Mouse (Mus musculus): ENCODE data around the gene Sp9. TPM values are rescaled to one million over a fixed set of nuclear protein-coding genes. Genes with fewer than 3 reads are reported as not detected.

The Sp9 gene
- not detected for polyA plus RNA-seq (2014; fragmentation: Illumina TruSeq; extraction: RNeasy Lipid Tissue Mini Kit (QIAGEN cat#74804); ENCODE audit: low read depth, low replicate concordance)

GRCm38 (mm10) chr2:73271459-73272161 lies at the start of gene Sp9:
Gene Sp9, plus strand, starts transcription at chr2:73271925.

GRCm38 (mm10) chr2:73312152-73313116 lies 40.7 kb downstream of the Sp9 start, which contains the start of the genes Scrn3 and Cir1:
Gene Scrn3, plus strand, starts transcription at chr2:73312601.
Gene Cir1, minus strand, starts transcription at chr2:73312701.

Other genes with a start within 250 kb of the Sp9 start
- 207 TPM for gene Ola1, start 53.0 kb upstream of the Sp9 start, polyA plus RNA-seq (2014; fragmentation: Illumina TruSeq; extraction: RNeasy Lipid Tissue Mini Kit (QIAGEN cat#74804); ENCODE audit: low read depth, low replicate concordance)
- 67.2 TPM for gene Scrn3, start 40.7 kb downstream of the Sp9 start, polyA plus RNA-seq (2014; fragmentation: Illumina TruSeq; extraction: RNeasy Lipid Tissue Mini Kit (QIAGEN cat#74804); ENCODE audit: low read depth, low replicate concordance)
- gene Cir1, start 40.8 kb downstream of the Sp9 start, polyA plus RNA-seq (2014; fragmentation: Illumina TruSeq; extraction: RNeasy Lipid Tissue Mini Kit (QIAGEN cat#74804); ENCODE audit: low read depth, low replicate concordance): 75.8 TPM
- 15.0 TPM for gene Gpr155, start 114.6 kb downstream of the Sp9 start, polyA plus RNA-seq (2014; fragmentation: Illumina TruSeq; extraction: RNeasy Lipid Tissue Mini Kit (QIAGEN cat#74804); ENCODE audit: low read depth, low replicate concordance)

Measured in adrenal gland, adult 10 weeks (tissue).